Mouse (Mus musculus) hindbrain, embryonic 16.5 days (tissue): ENCODE measurements around the gene Map4k2. TPM values are rescaled to one million over a fixed set of nuclear protein-coding genes. Genes with fewer than 3 reads are reported as not detected.

Experiments used
- ATAC-seq: fragments of 200-750 bp; cut with Nextera tagmentation; 2 replicates; pipeline ENCODE4 v1.8.0; 2017; ENCODE audit warnings: moderate TSS enrichment, moderate library complexity
- H3K27ac ChIP-seq: fragments of 300-500 bp; sonication (generic); 2 replicates; pipeline ENCODE4 v1.5.1; 2014; ENCODE audit warnings: low read depth, mild to moderate bottlenecking, control low read depth, low read length, moderate library complexity
- H3K27me3 ChIP-seq: fragments of 300-500 bp; sonication (generic); replicated peaks from 2 replicates; pipeline ENCODE4 v1.6.1; 2014; ENCODE audit warnings: low read length; ENCODE audit not compliant: control insufficient read depth, insufficient read depth
- H3K36me3 ChIP-seq: fragments of 300-500 bp; sonication (generic); 2 replicates; pipeline ENCODE4 v1.6.1; 2014; ENCODE audit warnings: mild to moderate bottlenecking, low read length, moderate library complexity, mixed read lengths; ENCODE audit not compliant: control insufficient read depth, insufficient read depth
- H3K4me1 ChIP-seq: fragments of 300-500 bp; sonication (generic); 2 replicates; pipeline ENCODE4 v1.6.1; 2014; ENCODE audit warnings: low read depth, low read length; ENCODE audit not compliant: control insufficient read depth, insufficient read depth
- H3K4me2 ChIP-seq: fragments of 300-500 bp; sonication (generic); 2 replicates; pipeline ENCODE4 v1.6.1; 2014; ENCODE audit warnings: mild to moderate bottlenecking, low read length, control low read depth, moderate library complexity
- H3K4me3 ChIP-seq: fragments of 300-500 bp; sonication (generic); 2 replicates; pipeline ENCODE4 v1.5.1; 2014; ENCODE audit warnings: mild to moderate bottlenecking, low read length, control low read depth, moderate library complexity
- H3K9ac ChIP-seq: fragments of 300-500 bp; sonication (generic); 2 replicates; pipeline ENCODE4 v1.6.1; 2014; ENCODE audit warnings: low read depth, mild to moderate bottlenecking, control low read depth, low read length, moderate library complexity
- H3K9me3 ChIP-seq: fragments of 300-500 bp; sonication (generic); 2 replicates; pipeline ENCODE4 v1.6.1; 2014; ENCODE audit warnings: mild to moderate bottlenecking, low read length, moderate library complexity; ENCODE audit not compliant: control insufficient read depth
- WGBS: fragments of 180-500 bp; shearing (Covaris S2); extraction: QIAGEN DNeasy Blood & Tissue Kit; methylation state at CpG from one replicate; pipeline ENCODE4 v1.1.7; 2014; 5-methylcytosine and 5-hydroxymethylcytosine counted together
- polyA plus RNA-seq: library from polyadenylated mRNA; unstranded; fragments of >200 nt; fragmentation: Nextera tagmentation; extraction: Ambion mirVana; gene quantifications from 2 replicates; pipeline ENCODE4 v1.2.1, GENCODE M21; 2015

Map4k2 gene
- 19.6 and 23.1 TPM in 2 replicates for polyA plus RNA-seq

DNA sequence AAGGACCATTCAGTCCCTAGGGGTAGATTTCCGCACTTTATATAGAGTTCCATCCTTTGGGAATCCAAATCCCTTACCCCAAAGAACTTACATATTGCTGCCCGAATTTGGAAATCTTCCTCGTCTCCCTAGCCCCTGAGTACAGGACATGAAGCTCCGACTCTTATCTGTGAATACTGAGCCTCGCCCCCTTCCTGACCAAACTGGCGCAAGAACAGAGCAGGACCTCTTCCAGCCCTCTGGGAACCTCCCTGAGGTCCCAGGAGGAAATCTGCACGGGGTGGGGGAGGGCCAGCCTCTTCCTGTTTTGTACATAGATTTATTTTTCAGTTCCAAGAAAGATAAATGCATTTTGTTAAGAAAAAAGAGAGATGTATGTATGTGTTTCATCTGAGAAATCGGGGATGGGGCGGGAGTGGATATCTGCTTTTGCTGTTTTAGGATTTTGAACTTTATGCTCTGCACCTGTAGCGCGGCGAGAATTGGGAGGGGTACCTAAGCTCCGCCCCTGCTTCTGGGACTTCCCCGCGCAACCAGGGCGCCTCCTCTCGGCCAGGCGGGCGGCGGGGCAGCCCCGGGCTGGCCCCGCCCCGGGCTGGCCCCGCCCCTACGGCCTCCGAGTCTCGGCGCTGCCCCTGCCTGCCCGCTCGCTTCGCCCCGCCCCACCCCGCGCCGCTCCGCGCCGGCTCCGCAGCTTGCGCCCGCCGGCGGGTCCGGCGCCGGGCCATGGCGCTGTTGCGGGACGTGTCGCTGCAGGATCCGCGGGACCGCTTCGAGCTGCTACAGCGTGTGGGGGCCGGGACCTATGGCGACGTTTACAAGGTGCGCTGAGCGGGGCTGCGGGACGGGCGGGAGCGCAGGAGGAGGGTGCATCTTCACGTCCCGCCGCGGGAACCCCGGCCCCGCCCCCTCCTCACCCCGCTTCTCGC, at the start of gene Map4k2:
Gene Map4k2, plus strand, starts transcription at position 612 of the 929 bp plus-strand sequence.
- H3K36me3 ChIP-seq, result peaks cover 56% of the 10 kb centered on the region
- H3K9me3 ChIP-seq, result no peaks in the 10 kb centered on the region
- 11% methylated on average over 46 of the region's 72 CpGs for WGBS
- ATAC-seq, result peak; percentile 63
- peaks cover 29% of the 10 kb centered on the region for H3K4me1 ChIP-seq
- H3K9ac ChIP-seq, result peak within 1 kb of the TSS; percentile 78
- H3K27ac ChIP-seq, result peak within 1 kb of the TSS; percentile 52; the same call in 1 of the 2 replicates
- peak within 1 kb of the TSS; percentile 63 for H3K4me3 ChIP-seq
- no peaks in the 10 kb centered on the region for H3K27me3 ChIP-seq
- H3K4me2 ChIP-seq, result peak within 1 kb of the TSS; percentile 78

DNA sequence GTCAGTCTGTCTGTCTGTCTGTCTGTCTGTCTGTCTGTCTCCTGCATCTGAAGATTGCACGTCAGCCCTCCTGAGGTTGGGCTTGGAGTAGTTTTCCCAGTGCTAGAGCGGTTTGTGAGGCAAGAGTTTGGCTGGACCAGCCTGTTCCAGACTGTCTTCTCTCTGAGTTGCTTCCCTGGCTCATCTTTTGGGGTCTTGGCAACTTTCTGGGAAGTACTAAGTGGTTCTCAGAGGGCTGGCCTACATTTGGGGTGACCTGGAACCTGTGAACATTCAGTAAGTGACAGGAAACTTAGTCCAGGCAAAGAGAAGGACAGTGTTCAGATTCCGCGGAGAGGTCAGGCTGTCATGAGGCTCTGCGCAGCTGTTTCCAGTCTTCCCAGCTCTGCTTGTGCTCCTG, 48.7 kb upstream of the Map4k2 start:
- ATAC-seq, result no peak
- Histone ChIP-seq H3K9me3 (no peaks in the 10 kb centered on the region), H3K4me2 (no peak overlapping the region), H3K27me3 (no peaks in the 10 kb centered on the region), H3K9ac (no peak overlapping the region), H3K4me1 (peaks cover 2% of the 10 kb centered on the region; the same call in 1 of the 2 replicates), H3K36me3 (peaks cover 18% of the 10 kb centered on the region; the same call in 1 of the 2 replicates), H3K27ac (no peak overlapping the region), H3K4me3 (no peak overlapping the region)
- 88% methylated on average over 5 of the region's 5 CpGs for whole genome bisulfite sequencing

DNA sequence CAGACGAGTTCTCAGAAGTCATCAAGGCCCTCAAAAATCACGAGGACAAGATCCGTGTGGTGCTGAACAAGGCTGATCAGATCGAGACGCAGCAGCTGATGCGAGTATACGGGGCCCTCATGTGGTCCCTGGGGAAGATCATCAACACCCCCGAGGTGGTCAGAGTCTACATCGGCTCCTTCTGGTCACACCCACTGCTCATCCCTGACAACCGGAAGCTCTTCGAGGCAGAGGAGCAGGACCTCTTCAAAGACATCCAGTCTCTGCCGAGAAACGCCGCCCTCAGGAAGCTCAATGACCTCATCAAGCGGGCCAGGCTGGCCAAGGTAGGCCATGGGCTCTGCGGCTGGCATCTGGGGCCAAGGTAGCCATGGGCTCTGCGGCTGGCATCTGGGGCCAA, 46.6 kb upstream of the Map4k2 start:
- 95% methylated on average over 17 of the region's 17 CpGs for WGBS
- no peak for ATAC-seq
- no peaks in the 10 kb centered on the region for H3K27me3 ChIP-seq
- H3K36me3 ChIP-seq, result peaks cover 32% of the 10 kb centered on the region
- no peaks in the 10 kb centered on the region; the same call in 1 of the 2 replicates for H3K4me1 ChIP-seq
- H3K4me2 ChIP-seq, result no peak overlapping the region
- no peaks in the 10 kb centered on the region for H3K9me3 ChIP-seq
- no peak overlapping the region for H3K27ac ChIP-seq
- H3K4me3 ChIP-seq, result no peak overlapping the region
- no peak overlapping the region for H3K9ac ChIP-seq

DNA sequence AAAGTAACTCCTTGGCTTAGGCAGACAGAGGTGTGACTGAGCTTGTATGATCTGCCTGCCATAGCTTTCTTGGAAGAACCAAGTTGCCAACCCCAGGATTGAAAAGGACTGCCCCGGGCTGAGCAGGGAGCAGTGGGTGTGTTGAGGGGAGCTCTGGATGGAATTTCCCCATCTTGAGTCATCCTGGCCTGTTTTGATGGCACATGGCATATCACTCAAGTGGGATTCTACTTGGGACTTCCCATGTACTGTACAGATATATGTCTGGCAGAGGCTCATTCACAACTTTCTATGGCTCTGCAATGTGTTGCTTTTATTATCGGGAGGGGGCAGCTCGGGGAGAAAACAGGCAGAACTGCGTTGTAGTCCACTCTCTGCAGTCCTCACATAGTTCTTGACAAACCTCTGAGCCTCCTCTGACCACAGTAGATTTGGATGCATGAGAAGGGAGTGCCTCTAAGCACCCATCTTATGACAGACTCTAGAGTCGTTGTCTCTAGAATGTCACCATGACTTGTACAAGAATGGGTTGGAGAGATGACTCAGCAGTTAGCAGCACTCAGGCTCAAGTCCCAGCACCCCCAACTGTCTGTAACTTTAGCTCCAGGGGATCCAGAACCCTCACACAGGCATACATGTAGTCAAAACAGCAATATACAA, 44.3 kb upstream of the Map4k2 start:
- no peak overlapping the region for H3K27ac ChIP-seq
- no peaks in the 10 kb centered on the region for H3K9me3 ChIP-seq
- H3K4me1 ChIP-seq, result peaks cover 4% of the 10 kb centered on the region; the same call in 1 of the 2 replicates
- ATAC-seq, result no peak
- H3K9ac ChIP-seq, result no peak overlapping the region
- no peak overlapping the region for H3K4me2 ChIP-seq
- WGBS, result 94% methylated on average over 5 of the region's 5 CpGs
- H3K4me3 ChIP-seq, result no peak overlapping the region
- peaks cover 35% of the 10 kb centered on the region for H3K36me3 ChIP-seq
- no peaks in the 10 kb centered on the region for H3K27me3 ChIP-seq

DNA sequence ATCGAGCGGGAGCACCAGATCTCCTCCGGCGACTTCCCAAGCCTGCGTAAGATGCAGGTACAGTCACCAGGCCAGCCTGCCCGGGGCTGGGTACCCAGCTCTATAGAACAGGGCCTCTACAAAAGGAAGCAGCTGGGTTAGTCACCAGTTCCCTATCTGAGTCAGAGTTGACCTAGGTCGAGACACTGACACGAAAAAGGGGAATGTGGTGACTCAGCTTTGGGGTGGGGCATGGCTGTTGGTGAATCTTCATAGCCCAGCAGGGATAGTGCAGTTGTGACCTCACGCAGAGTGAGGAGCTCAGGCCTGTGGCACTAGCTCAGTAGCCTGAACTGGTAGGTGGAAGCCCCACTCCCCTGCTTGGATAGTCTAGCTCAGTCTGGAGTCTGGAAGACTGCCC, 43.3 kb upstream of the Map4k2 start:
- 91% methylated on average over 9 of the region's 9 CpGs for WGBS
- H3K4me3 ChIP-seq, result no peak overlapping the region
- H3K9me3 ChIP-seq, result no peaks in the 10 kb centered on the region
- H3K9ac ChIP-seq, result no peak overlapping the region
- peaks cover 35% of the 10 kb centered on the region for H3K36me3 ChIP-seq
- H3K27ac ChIP-seq, result no peak overlapping the region
- no peak for ATAC-seq
- peaks cover 4% of the 10 kb centered on the region; the same call in 1 of the 2 replicates for H3K4me1 ChIP-seq
- H3K4me2 ChIP-seq, result no peak overlapping the region
- no peaks in the 10 kb centered on the region for H3K27me3 ChIP-seq

DNA sequence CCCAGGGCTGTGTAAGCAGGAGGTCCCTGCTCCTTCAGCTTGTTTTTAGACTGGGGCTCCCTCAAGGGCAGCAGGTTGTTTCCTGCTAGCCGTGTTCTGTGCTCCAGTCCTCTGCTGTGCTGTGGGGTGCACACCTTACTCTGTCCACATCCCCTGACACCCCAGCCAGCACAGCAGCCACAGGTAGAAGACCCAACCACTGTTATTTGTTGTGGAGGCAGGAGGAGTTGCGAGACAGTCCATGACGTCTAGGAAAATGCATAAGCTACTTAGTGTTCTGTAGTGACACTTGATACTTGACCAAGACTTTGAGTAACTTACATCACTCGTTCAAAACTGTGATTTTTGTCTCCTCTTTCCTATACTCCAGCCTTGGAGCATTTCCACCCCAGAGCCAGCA, 41.9 kb upstream of the Map4k2 start:
- WGBS, result 82% methylated on average over 4 of the region's 4 CpGs
- H3K9me3 ChIP-seq, result no peaks in the 10 kb centered on the region
- no peak overlapping the region for H3K27ac ChIP-seq
- no peak for ATAC-seq
- H3K9ac ChIP-seq, result no peak overlapping the region
- no peak overlapping the region for H3K4me3 ChIP-seq
- peaks cover 33% of the 10 kb centered on the region for H3K36me3 ChIP-seq
- peaks cover 4% of the 10 kb centered on the region; the same call in 1 of the 2 replicates for H3K4me1 ChIP-seq
- no peaks in the 10 kb centered on the region for H3K27me3 ChIP-seq
- no peak overlapping the region for H3K4me2 ChIP-seq

DNA sequence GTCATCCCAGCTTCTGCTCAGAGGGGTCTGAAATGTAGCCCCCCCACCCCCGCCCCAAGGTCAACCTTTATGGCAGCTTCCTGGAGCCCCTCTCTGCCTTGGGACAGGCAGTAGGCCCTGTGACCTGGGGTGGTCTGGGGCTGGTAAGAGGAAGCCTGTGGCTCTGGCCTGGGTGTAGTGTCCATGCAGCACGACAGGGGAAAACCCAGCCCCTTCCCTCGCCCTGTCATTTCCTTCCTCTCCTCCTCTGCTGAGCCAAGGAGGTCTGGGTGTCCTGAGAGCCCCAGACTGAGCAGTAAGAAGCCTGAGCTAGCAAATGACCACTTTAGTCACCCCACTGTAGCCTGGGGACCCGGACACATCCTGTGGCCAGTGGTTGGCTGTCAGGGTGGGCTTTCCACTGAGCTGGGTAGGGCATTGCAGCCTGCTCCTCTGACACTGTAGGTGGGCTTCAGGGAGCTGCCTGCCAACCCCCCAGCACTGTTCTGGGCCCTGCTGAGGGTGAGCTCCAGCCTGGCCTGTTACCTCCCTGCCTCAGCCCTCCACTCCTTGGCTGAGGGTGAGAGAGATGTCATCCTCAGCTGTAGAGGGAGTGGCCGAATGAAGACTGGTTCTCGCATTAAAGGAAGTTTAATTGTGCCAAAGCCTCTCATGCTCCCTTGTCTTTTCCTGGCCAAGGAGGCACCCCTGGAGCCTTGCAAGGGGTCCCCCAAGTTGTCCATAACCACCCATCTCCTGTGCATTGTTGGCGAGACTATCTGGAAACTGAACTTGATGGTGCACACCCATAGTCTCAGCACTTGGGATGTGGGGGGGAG, 41.3 kb upstream of the Map4k2 start:
- Histone ChIP-seq H3K9me3 (no peaks in the 10 kb centered on the region), H3K27ac (peak overlapping the region; percentile 41; the same call in 1 of the 2 replicates), H3K4me1 (peaks cover 4% of the 10 kb centered on the region; the same call in 1 of the 2 replicates), H3K9ac (no peak overlapping the region), H3K27me3 (no peaks in the 10 kb centered on the region), H3K36me3 (peaks cover 31% of the 10 kb centered on the region), H3K4me2 (no peak overlapping the region), H3K4me3 (no peak overlapping the region)
- no peak for ATAC-seq
- 77% methylated on average over 7 of the region's 7 CpGs for WGBS

DNA sequence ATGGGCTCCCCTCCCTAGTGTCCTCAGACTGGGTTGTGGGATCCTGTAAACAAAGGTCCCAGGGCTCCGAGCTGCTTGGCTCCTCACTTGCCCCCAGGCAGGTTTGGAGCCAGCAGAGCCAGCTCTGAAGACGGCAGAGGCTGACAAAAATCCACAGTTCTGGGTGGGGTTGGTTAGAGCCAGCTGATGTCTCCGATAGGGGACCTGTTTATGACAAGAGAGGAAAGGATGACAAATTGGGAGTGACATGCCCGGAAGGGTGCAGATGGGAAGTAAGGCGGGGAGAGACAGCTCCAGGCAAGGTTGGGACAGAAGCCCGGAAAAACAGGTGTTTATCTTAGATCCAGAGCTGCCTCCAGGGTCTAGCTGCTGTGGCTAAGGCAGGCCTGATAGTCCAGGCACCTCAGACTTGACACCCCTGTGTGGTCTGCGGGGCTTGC, 40.5 kb upstream of the Map4k2 start:
- ATAC-seq, result no peak
- peaks cover 23% of the 10 kb centered on the region for H3K36me3 ChIP-seq

More for the DNA sequence above, 40.5 kb upstream of the Map4k2 start:
- Histone ChIP-seq H3K9ac (0 out of 2 replicates have a peak overlapping the region, but pooled peaks have one; percentile 3), H3K4me3 (no peak overlapping the region), H3K4me1 (peaks cover 4% of the 10 kb centered on the region; the same call in 1 of the 2 replicates), H3K9me3 (no peaks in the 10 kb centered on the region), H3K27ac (peak overlapping the region; percentile 41; the same call in 1 of the 2 replicates), H3K27me3 (no peaks in the 10 kb centered on the region), H3K4me2 (no peak overlapping the region)
- WGBS, result 55% methylated on average over 7 of the region's 7 CpGs
